Mouse (Mus musculus): ENCODE results near the gene Bik. TPM values are rescaled to one million over a fixed set of nuclear protein-coding genes. Genes with fewer than 3 reads are reported as not detected.

Gene Bik
- total and polyA plus RNA-seq, 3 experiments, result 7.6 to 10.2 TPM; not detected in 1

DNA sequence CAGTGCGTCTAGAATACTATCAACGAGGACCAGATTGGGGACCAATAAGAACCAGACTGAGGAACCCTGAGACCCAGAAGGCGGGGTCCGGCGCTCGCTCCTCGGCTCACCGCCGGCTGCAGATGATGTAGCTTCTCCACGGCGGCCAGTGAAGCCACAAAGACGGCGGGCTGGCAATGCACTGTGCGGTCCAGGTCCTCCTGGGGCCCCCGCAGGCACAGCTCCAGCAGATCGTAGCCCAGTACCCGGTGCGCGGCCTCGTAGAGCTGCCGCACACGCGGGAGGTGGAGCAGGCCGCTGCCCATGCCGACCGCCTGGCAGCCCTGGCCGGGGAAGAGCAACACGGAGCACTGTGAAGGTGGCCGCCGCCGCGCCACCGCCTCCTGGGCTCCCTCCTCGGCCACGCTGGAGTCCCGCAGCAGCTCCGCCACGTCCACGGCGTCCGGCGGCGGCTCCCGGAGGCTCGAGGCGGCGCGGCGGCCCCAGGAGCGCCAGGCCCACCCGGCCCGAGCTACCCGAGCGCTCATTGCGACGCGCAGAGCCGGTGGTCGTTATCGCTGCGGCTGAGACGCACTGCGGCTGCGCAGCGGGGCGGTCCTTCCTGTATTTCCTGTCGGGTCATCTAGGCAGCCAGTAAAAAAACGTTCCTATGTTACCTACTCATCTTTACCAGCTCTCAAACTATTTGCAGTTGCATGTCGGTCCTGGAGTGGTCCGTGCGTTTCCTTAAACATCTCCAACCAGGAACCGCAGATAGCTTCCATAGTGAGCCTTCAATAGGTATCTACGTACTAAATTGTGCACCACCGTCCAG is 28.7 kb downstream of the Bik start (continued):
- TF ChIP-seq RCOR1 (IDR thresholded peaks at IDR 0.05; ENCODE audit: low read depth, low read length) (no peak), NELFE (IDR thresholded peaks at IDR 0.05; ENCODE audit: low read depth, low read length) (peak; percentile 95), MEF2A (IDR thresholded peaks at IDR 0.05; ENCODE audit: extremely low read depth, insufficient replicate concordance, low read depth, low read length, poor library complexity, severe bottlenecking) (no peak), MXI1 (IDR thresholded peaks at IDR 0.05; ENCODE audit: low read depth, low read length) (peak; percentile 50; the same call in 1 of the 2 replicates), JUND (IDR thresholded peaks at IDR 0.05; ENCODE audit: low read depth, low read length) (no peak), ZKSCAN1 (IDR thresholded peaks at IDR 0.05; ENCODE audit: low read depth, low read length) (no peak), MYB (IDR thresholded peaks at IDR 0.05; ENCODE audit: low read depth, low read length) (peak; percentile 51), ETS1 (IDR thresholded peaks at IDR 0.05; ENCODE audit: low read depth, low read length) (0 out of 2 replicates have a peak, but pooled peaks have one; percentile 26), MYC (IDR thresholded peaks at IDR 0.05; ENCODE audit: low read depth, low read length) (no peak), CHD1 (IDR thresholded peaks at IDR 0.05; ENCODE audit: low read depth, low read length) (0 out of 2 replicates have a peak, but pooled peaks have one; percentile 55), ELF1 (IDR thresholded peaks at IDR 0.05; ENCODE audit: low read depth, low read length) (peak; percentile 63; the same call in 1 of the 2 replicates), HCFC1 (IDR thresholded peaks at IDR 0.05; ENCODE audit: low read depth, low read length) (peak; percentile 82)

GRCm38 (mm10) chr15:83560941-83561477 is 34.3 kb downstream of the Bik start:
- Histone ChIP-seq H3K36me3 (ENCODE audit: control insufficient read depth in 1 of 2, insufficient read depth in 2 of 2, low read length in 2 of 2) (peaks cover 0 to 13% of the 10 kb centered on the region in 2 experiments; a peak in 2 of 4 replicates), H3K27me3 (ENCODE audit: control insufficient read depth in 1 of 2, insufficient read depth in 2 of 2, low read length in 2 of 2) (no peaks in the 10 kb centered on the region), H3K79me2 (ENCODE audit: control insufficient read depth, insufficient read depth, low read length, poor library complexity) (peaks cover 2% of the 10 kb centered on the region; the same call in 1 of the 2 replicates), H3K27ac (ENCODE audit: control insufficient read depth, low read depth, low read length) (no peak overlapping the region; the same call in 1 of the 2 replicates), H3K4me1 (ENCODE audit: control insufficient read depth in 1 of 2, insufficient read depth in 2 of 2, low read length in 2 of 2) (peaks cover 9 to 29% of the 10 kb centered on the region in 2 experiments), H3K9ac (ENCODE audit: control insufficient read depth, low read depth, low read length, poor library complexity, severe bottlenecking) (peak overlapping the region; percentile 16; the same call in 1 of the 2 replicates), H3K4me3 (ENCODE audit: control insufficient read depth in 1 of 2, insufficient read depth in 1 of 2, low read depth in 2 of 2, low read length in 2 of 2) (no peak overlapping the region), H3K9me3 (replicated peaks; ENCODE audit: insufficient read depth, low read length) (no peaks in the 10 kb centered on the region)
- TF ChIP-seq HCFC1 (IDR thresholded peaks at IDR 0.05; ENCODE audit: low read depth, low read length), result 0 out of 2 replicates have a peak, but pooled peaks have one; percentile 18
- TF ChIP-seq SIN3A (IDR thresholded peaks at IDR 0.05; ENCODE audit: low read length), result no peak
- TF ChIP-seq POLR2AphosphoS5 (IDR thresholded peaks at IDR 0.05; ENCODE audit: borderline replicate concordance, low read depth, low read length), result no peak
- peak; percentile 53; the same call in 1 of the 2 replicates for TF ChIP-seq ZNF384 (IDR thresholded peaks at IDR 0.05; ENCODE audit: low read depth, low read length)
- TF ChIP-seq EP300 (IDR thresholded peaks at IDR 0.05; ENCODE audit: low read depth in 1 of 2, low read length in 2 of 2), result peak in 1 of 2 experiments; percentile 7; a peak in 1 of 4 replicates
- DNase-seq (ENCODE audit: low read depth, low spot score), result peak; percentile 41
